Mouse (Mus musculus): ENCODE data around the gene A030014E15Rik. TPM values are rescaled to one million over a fixed set of nuclear protein-coding genes. Genes with fewer than 3 reads are reported as not detected.
"Not testable (repeated sequence)": the region's sequence is repeated elsewhere in the genome, so short reads cannot be mapped to it uniquely, and the experiment has no call there.

The A030014E15Rik gene
- not detected in 2 replicates for polyA plus RNA-seq (2015; fragmentation: Nextera tagmentation; extraction: Ambion mirVana)

- 93% methylated on average over 6 of the region's 6 CpGs for WGBS
- no peak within 1 kb of the TSS for H3K9ac ChIP-seq (replicated peaks)
- no peak within 1 kb of the TSS for H3K27ac ChIP-seq (replicated peaks)
- H3K27me3 ChIP-seq (replicated peaks), result no peaks in the 10 kb centered on the region
- H3K4me3 ChIP-seq (replicated peaks), result no peak within 1 kb of the TSS
- H3K4me1 ChIP-seq, result no peaks in the 10 kb centered on the region
- ATAC-seq (ENCODE audit: low FRiP score), result no peak
- no peaks in the 10 kb centered on the region for H3K36me3 ChIP-seq
- H3K4me2 ChIP-seq, result no peak within 1 kb of the TSS
- H3K9me3 ChIP-seq (replicated peaks), result no peaks in the 10 kb centered on the region
Observed at GRCm38 (mm10) chr1:82924650-82925049, at the start of gene A030014E15Rik. Gene A030014E15Rik (plus strand): TSS chr1:82924917.

- H3K9ac ChIP-seq (replicated peaks), result no peak overlapping the region
- no peak overlapping the region for H3K4me3 ChIP-seq (replicated peaks)
- H3K27me3 ChIP-seq (replicated peaks), result no peaks in the 10 kb centered on the region
- peaks cover 31% of the 10 kb centered on the region for H3K36me3 ChIP-seq
- no peaks in the 10 kb centered on the region for H3K4me1 ChIP-seq
- whole genome bisulfite sequencing, result 85% methylated on average over 2 of the region's 2 CpGs
- no peak overlapping the region for H3K27ac ChIP-seq (replicated peaks)
- no peak for ATAC-seq (ENCODE audit: low FRiP score)
- H3K9me3 ChIP-seq (replicated peaks), result no peaks in the 10 kb centered on the region
- H3K4me2 ChIP-seq, result no peak overlapping the region
Observed at GRCm38 (mm10) chr1:82879172-82879571, 45.5 kb upstream of the A030014E15Rik start.

GRCm38 (mm10) chr1:82880196-82880595 lies 44.5 kb upstream of the A030014E15Rik start:
- WGBS, result 55% methylated on average over 8 of the region's 8 CpGs

DNA sequence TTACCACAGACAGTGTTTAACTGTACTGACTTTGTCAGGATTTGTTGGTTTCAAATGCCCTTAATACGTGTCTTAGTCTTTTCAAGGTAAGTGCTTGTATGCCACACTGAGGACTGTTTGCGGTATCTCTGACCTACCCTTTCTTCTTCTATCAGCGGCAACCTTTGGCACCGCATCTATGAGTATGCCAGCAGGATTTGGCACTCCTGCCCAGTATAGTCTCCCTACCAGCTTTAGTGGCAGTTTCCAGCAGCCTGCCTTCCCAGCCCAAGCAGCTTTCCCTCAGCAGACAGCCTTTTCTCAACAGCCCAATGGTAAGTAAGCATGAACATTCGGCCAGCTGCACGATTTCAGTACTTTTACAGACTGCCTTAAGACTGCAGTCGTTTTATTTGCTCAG lies 31.4 kb upstream of the A030014E15Rik start:
- H3K4me2 ChIP-seq, result no peak overlapping the region

More at GRCm38 (mm10) chr1:82880196-82880595, 44.5 kb upstream of the A030014E15Rik start:
- Histone ChIP-seq H3K4me3 (replicated peaks) (no peak overlapping the region), H3K27ac (replicated peaks) (no peak overlapping the region), H3K27me3 (replicated peaks) (no peaks in the 10 kb centered on the region), H3K4me1 (no peaks in the 10 kb centered on the region), H3K36me3 (peaks cover 28% of the 10 kb centered on the region), H3K9ac (replicated peaks) (no peak overlapping the region), H3K9me3 (replicated peaks) (no peaks in the 10 kb centered on the region), H3K4me2 (no peak overlapping the region)
- no peak for ATAC-seq (ENCODE audit: low FRiP score)

GRCm38 (mm10) chr1:82900567-82900966 lies 24.1 kb upstream of the A030014E15Rik start:
- peaks cover 22% of the 10 kb centered on the region for H3K36me3 ChIP-seq
- no peak overlapping the region for H3K27ac ChIP-seq (replicated peaks)
- H3K4me3 ChIP-seq (replicated peaks), result no peak overlapping the region
- H3K27me3 ChIP-seq (replicated peaks), result no peaks in the 10 kb centered on the region
- H3K4me2 ChIP-seq, result no peak overlapping the region
- ATAC-seq (ENCODE audit: low FRiP score), result no peak
- H3K4me1 ChIP-seq, result no peaks in the 10 kb centered on the region
- 98% methylated on average over 1 of the region's 1 CpGs for WGBS
- H3K9me3 ChIP-seq (replicated peaks), result no peaks in the 10 kb centered on the region
- H3K9ac ChIP-seq (replicated peaks), result no peak overlapping the region

More for the DNA sequence above, 31.4 kb upstream of the A030014E15Rik start:
- WGBS, result 91% methylated on average over 7 of the region's 7 CpGs
- H3K9ac ChIP-seq (replicated peaks), result no peak overlapping the region
- H3K36me3 ChIP-seq, result peaks cover 22% of the 10 kb centered on the region
- H3K4me3 ChIP-seq (replicated peaks), result no peak overlapping the region
- H3K9me3 ChIP-seq (replicated peaks), result no peaks in the 10 kb centered on the region
- no peak for ATAC-seq (ENCODE audit: low FRiP score)
- H3K27ac ChIP-seq (replicated peaks), result no peak overlapping the region
- H3K27me3 ChIP-seq (replicated peaks), result no peaks in the 10 kb centered on the region
- no peaks in the 10 kb centered on the region for H3K4me1 ChIP-seq

DNA sequence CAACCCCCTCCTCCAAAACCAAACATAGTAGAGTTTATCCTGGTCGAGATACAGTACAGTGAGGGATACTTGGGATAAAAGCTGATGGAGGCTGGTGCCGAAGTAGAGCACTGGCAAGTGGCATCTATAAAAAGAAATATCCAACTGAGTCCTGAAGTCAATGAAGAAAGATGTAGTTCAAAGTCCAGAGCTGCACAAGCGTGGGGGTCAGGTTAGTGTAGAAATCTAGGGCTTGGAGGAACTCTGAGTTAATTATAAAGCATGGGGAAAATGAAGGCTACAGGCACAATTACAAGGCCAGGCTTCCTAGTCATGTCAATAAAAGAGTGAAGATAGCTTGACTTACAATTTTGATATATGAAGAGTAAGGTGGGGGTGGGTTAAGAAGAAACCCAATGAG lies 23.5 kb upstream of the A030014E15Rik start:
- no peaks in the 10 kb centered on the region for H3K27me3 ChIP-seq (replicated peaks)
- WGBS, result 95% methylated on average over 3 of the region's 3 CpGs
- no peak overlapping the region for H3K9ac ChIP-seq (replicated peaks)
- H3K4me2 ChIP-seq, result no peak overlapping the region
- H3K36me3 ChIP-seq, result peaks cover 22% of the 10 kb centered on the region
- no peak overlapping the region for H3K4me3 ChIP-seq (replicated peaks)
- H3K4me1 ChIP-seq, result no peaks in the 10 kb centered on the region
- no peak for ATAC-seq (ENCODE audit: low FRiP score)
- no peaks in the 10 kb centered on the region for H3K9me3 ChIP-seq (replicated peaks)
- no peak overlapping the region for H3K27ac ChIP-seq (replicated peaks)

DNA sequence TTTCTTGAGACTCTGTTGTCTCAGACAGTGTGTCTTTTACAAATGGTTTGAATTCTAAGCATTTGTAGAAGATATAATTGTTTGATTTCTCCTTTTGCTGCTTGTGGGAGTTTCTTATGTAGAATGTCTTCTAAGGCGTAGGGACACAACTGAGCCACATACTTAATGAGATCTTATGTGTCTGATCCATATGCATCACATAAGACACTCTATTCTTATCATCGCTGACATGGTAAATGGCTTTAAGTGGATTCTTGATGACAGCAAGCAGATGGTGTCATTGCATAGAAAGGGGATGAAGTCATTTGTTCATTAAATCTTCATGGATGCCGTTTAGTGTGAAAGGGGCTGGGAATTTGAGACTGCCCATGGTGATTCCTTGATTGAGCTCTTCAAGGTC lies 18.8 kb upstream of the A030014E15Rik start:
- H3K4me2 ChIP-seq, result no peak overlapping the region
- no peak overlapping the region for H3K4me3 ChIP-seq (replicated peaks)
- no peaks in the 10 kb centered on the region for H3K9me3 ChIP-seq (replicated peaks)
- H3K9ac ChIP-seq (replicated peaks), result no peak overlapping the region
- ATAC-seq (ENCODE audit: low FRiP score), result no peak
- peaks cover 16% of the 10 kb centered on the region for H3K36me3 ChIP-seq
- H3K4me1 ChIP-seq, result no peaks in the 10 kb centered on the region
- H3K27ac ChIP-seq (replicated peaks), result no peak overlapping the region
- 68% methylated on average over 3 of the region's 3 CpGs for WGBS
- H3K27me3 ChIP-seq (replicated peaks), result no peaks in the 10 kb centered on the region

- H3K4me2 ChIP-seq, result no peak within 1 kb of the TSS
- no peak within 1 kb of the TSS for H3K27ac ChIP-seq (replicated peaks)
- H3K4me1 ChIP-seq, result no peaks in the 10 kb centered on the region
- H3K36me3 ChIP-seq, result no peaks in the 10 kb centered on the region
- H3K27me3 ChIP-seq (replicated peaks), result no peaks in the 10 kb centered on the region
- H3K4me3 ChIP-seq (replicated peaks), result no peak within 1 kb of the TSS
- H3K9me3 ChIP-seq (replicated peaks), result no peaks in the 10 kb centered on the region
- no peak within 1 kb of the TSS for H3K9ac ChIP-seq (replicated peaks)
- ATAC-seq (ENCODE audit: low FRiP score), result no peak
- WGBS, result 91% methylated on average over 3 of the region's 3 CpGs
Observed at GRCm38 (mm10) chr1:82913025-82913424, 11.7 kb upstream of the A030014E15Rik start, which contains the start of gene A030005L19Rik. Gene A030005L19Rik (plus strand): TSS chr1:82913325.

DNA sequence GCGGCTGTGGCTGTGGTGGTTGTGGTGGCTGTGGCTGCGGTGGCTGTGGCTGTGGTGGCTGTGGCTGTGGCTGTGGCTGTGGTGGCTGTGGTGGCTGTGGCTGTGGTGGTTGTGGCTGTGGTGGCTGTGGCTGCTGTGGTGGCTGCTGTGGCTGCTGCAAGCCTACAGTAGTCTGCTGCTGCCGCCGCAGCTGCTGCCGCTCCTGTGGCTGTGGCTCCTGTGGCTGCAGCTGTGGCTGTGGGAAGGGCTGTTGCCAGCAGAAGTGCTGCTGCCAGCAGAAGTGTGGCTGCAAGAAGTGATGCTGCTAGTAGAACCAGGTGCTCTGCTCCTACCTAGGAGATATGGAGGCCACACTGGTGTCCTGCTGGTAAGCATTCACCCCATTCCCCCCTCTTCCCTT lies 11.3 kb upstream of the A030014E15Rik start:
- not testable (repeated sequence) for H3K4me1 ChIP-seq; H3K4me3 ChIP-seq (replicated peaks); ATAC-seq (ENCODE audit: low FRiP score); H3K9ac ChIP-seq (replicated peaks); H3K9me3 ChIP-seq (replicated peaks); H3K27ac ChIP-seq (replicated peaks); H3K36me3 ChIP-seq; H3K27me3 ChIP-seq (replicated peaks); H3K4me2 ChIP-seq
- WGBS, result 98% methylated on average over 5 of the region's 5 CpGs

GRCm38 (mm10) chr1:82930558-82930957 lies 5.8 kb downstream of the A030014E15Rik start:
- not testable (repeated sequence) for ATAC-seq (ENCODE audit: low FRiP score); H3K4me3 ChIP-seq (replicated peaks); H3K9ac ChIP-seq (replicated peaks); H3K4me2 ChIP-seq; H3K27me3 ChIP-seq (replicated peaks); H3K27ac ChIP-seq (replicated peaks); H3K36me3 ChIP-seq; H3K9me3 ChIP-seq (replicated peaks); H3K4me1 ChIP-seq
- 98% methylated on average over 3 of the region's 3 CpGs for WGBS

DNA sequence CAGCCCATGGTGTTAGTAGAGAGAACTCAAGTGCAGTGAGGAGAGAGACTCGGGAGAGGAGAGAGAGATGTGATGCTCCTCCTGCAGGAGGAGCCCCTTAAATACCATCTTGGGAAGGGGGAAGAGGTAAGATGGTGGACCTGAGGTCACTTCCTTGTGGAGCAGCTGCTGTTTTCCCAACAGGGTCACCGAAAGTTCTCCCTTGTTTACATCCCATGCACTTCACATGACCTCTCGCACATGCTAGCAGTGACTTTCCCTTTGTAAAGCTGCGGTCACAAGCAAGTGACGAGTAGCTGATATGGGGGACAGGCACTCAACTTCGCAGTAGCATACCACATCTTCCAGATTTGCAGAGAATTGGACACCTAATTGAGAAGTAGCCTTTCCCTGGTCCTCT lies 6.6 kb downstream of the A030014E15Rik start, which contains the start of gene Gm6217:
Gene Gm6217 (minus strand): TSS at position 74 of the 400 bp plus-strand sequence.
- H3K27ac ChIP-seq (replicated peaks); H3K4me3 ChIP-seq (replicated peaks); H3K9ac ChIP-seq (replicated peaks); ATAC-seq (ENCODE audit: low FRiP score); H3K4me2 ChIP-seq; H3K36me3 ChIP-seq; H3K27me3 ChIP-seq (replicated peaks); H3K4me1 ChIP-seq; H3K9me3 ChIP-seq (replicated peaks): not testable (repeated sequence)
- no CpG with 5 or more reads among the region's 6 CpGs for WGBS

- H3K27me3 ChIP-seq (replicated peaks), result no peaks in the 10 kb centered on the region
- WGBS, result 93% methylated on average over 5 of the region's 5 CpGs
- H3K27ac ChIP-seq (replicated peaks), result no peak overlapping the region
- H3K9ac ChIP-seq (replicated peaks), result no peak overlapping the region
- no peaks in the 10 kb centered on the region for H3K4me1 ChIP-seq
- no peak for ATAC-seq (ENCODE audit: low FRiP score)
- no peaks in the 10 kb centered on the region for H3K36me3 ChIP-seq
- H3K9me3 ChIP-seq (replicated peaks), result peaks cover 4% of the 10 kb centered on the region; the same call in 1 of the 2 replicates
- H3K4me2 ChIP-seq, result no peak overlapping the region
- H3K4me3 ChIP-seq (replicated peaks), result no peak overlapping the region
Observed at GRCm38 (mm10) chr1:82938666-82939065, 13.9 kb downstream of the A030014E15Rik start.

GRCm38 (mm10) chr1:82942505-82942904 lies 17.8 kb downstream of the A030014E15Rik start:
- not testable (repeated sequence) for H3K4me2 ChIP-seq; H3K4me1 ChIP-seq; H3K9me3 ChIP-seq (replicated peaks); H3K9ac ChIP-seq (replicated peaks); H3K27me3 ChIP-seq (replicated peaks); ATAC-seq (ENCODE audit: low FRiP score); H3K36me3 ChIP-seq; H3K4me3 ChIP-seq (replicated peaks); H3K27ac ChIP-seq (replicated peaks)
- WGBS, result 95% methylated on average over 2 of the region's 2 CpGs
